Mouse (Mus musculus) lung, embryonic 14.5 days (tissue): Measurements from ENCODE around the gene Farp2. TPM values are rescaled to one million over a fixed set of nuclear protein-coding genes. Genes with fewer than 3 reads are reported as not detected.

Source experiments
- ATAC-seq: fragments of 200-750 bp; cut with Nextera tagmentation; 2 replicates; pipeline ENCODE4 v1.8.0; 2017; ENCODE audit warnings: mild to moderate bottlenecking, moderate TSS enrichment, moderate library complexity; ENCODE audit not compliant: insufficient read depth
- DNase-seq: peaks from one replicate; pipeline ENCODE4 v3.0.0-alpha.2; 2015
- H3K27ac ChIP-seq: fragments of 300-500 bp; sonication (generic); 2 replicates; pipeline ENCODE4 v1.5.1; 2014; ENCODE audit warnings: low read depth, mild to moderate bottlenecking, moderate library complexity
- H3K27me3 ChIP-seq: fragments of 300-500 bp; sonication (generic); 2 replicates; pipeline ENCODE4 v1.6.1; 2014; ENCODE audit warnings: low read length, control low read depth; ENCODE audit not compliant: insufficient read depth
- H3K36me3 ChIP-seq: fragments of 300-500 bp; sonication (generic); 2 replicates; pipeline ENCODE4 v1.6.1; 2014; ENCODE audit warnings: control low read depth; ENCODE audit not compliant: insufficient read depth
- H3K4me1 ChIP-seq: fragments of 300-500 bp; sonication (generic); 2 replicates; pipeline ENCODE4 v1.6.1; 2014; ENCODE audit warnings: antibody characterized with exemption, control low read depth; ENCODE audit not compliant: insufficient read depth
- H3K4me2 ChIP-seq: fragments of 300-500 bp; sonication (generic); 2 replicates; pipeline ENCODE4 v1.6.1; 2014; ENCODE audit warnings: mild to moderate bottlenecking
- H3K4me3 ChIP-seq: fragments of 300-500 bp; sonication (generic); 2 replicates; pipeline ENCODE4 v1.5.1; 2014; ENCODE audit warnings: low read depth, low read length
- H3K9ac ChIP-seq: fragments of 300-500 bp; sonication (generic); 2 replicates; pipeline ENCODE4 v1.6.1; 2014
- H3K9me3 ChIP-seq: fragments of 300-500 bp; sonication (generic); 2 replicates; pipeline ENCODE4 v1.6.1; 2016; ENCODE audit warnings: low read depth, low read length, control low read depth
- CTCF ChIP-seq: IDR thresholded peaks from 2 replicates; pipeline ENCODE4 v1.5.1; 2016; ENCODE audit warnings: antibody characterized with exemption, low read depth
- WGBS: fragments of 180-500 bp; shearing (Covaris S2); extraction: QIAGEN DNeasy Blood & Tissue Kit; methylation state at CpG from one replicate; pipeline ENCODE4 v1.1.7; 2014; 5-methylcytosine and 5-hydroxymethylcytosine counted together
- polyA plus RNA-seq: library from polyadenylated mRNA; unstranded; fragments of >200 nt; fragmentation: Nextera tagmentation; extraction: Ambion mirVana; gene quantifications from 2 replicates; pipeline ENCODE4 v1.2.1, GENCODE M21; 2014

The Farp2 gene
- polyA plus RNA-seq, 1 experiment from 2014 or later: 6.8 TPM

GRCm38 (mm10) chr1:93581545-93581944, 69.7 kb downstream of the Farp2 start:
- Histone ChIP-seq H3K9me3 (no peaks in the 10 kb centered on the region), H3K4me3 (no peak overlapping the region), H3K27me3 (no peaks in the 10 kb centered on the region), H3K36me3 (peaks cover 25% of the 10 kb centered on the region; the same call in 1 of the 2 replicates), H3K4me1 (no peaks in the 10 kb centered on the region), H3K4me2 (no peak overlapping the region), H3K9ac (no peak overlapping the region), H3K27ac (no peak overlapping the region)
- 92% methylated on average over 7 of the region's 7 CpGs for WGBS
- DNase-seq: no peak
- no peak for TF ChIP-seq CTCF
- no peak for ATAC-seq

- no peak overlapping the region for H3K27ac ChIP-seq
- H3K4me1 ChIP-seq: no peaks in the 10 kb centered on the region
- ATAC-seq: no peak
- no peak overlapping the region for H3K4me3 ChIP-seq
- H3K36me3 ChIP-seq: 0 out of 2 replicates have a peak, but pooled peaks cover 2% of the 10 kb centered on the region
- TF ChIP-seq CTCF: no peak
- 72% methylated on average over 3 of the region's 3 CpGs for WGBS
- no peak for DNase-seq
- no peaks in the 10 kb centered on the region for H3K27me3 ChIP-seq
- H3K9ac ChIP-seq: no peak overlapping the region
- no peaks in the 10 kb centered on the region; the same call in 1 of the 2 replicates for H3K9me3 ChIP-seq
- no peak overlapping the region for H3K4me2 ChIP-seq
Observed at GRCm38 (mm10) chr1:93588346-93588745, 76.5 kb downstream of the Farp2 start.

GRCm38 (mm10) chr1:93593960-93594359, 82.1 kb downstream of the Farp2 start:
- DNase-seq: no peak
- Histone ChIP-seq H3K27ac (no peak overlapping the region), H3K9me3 (no peaks in the 10 kb centered on the region; the same call in 1 of the 2 replicates), H3K4me3 (no peak overlapping the region), H3K4me2 (no peak overlapping the region), H3K36me3 (no peaks in the 10 kb centered on the region), H3K27me3 (no peaks in the 10 kb centered on the region), H3K9ac (no peak overlapping the region), H3K4me1 (no peaks in the 10 kb centered on the region)
- ATAC-seq: no peak
- no peak for TF ChIP-seq CTCF

GRCm38 (mm10) chr1:93595916-93596315, 84.0 kb downstream of the Farp2 start:
- WGBS: 81% methylated on average over 6 of the region's 6 CpGs
- Histone ChIP-seq H3K4me3 (no peak overlapping the region), H3K9ac (no peak overlapping the region), H3K4me2 (no peak overlapping the region), H3K9me3 (no peaks in the 10 kb centered on the region; the same call in 1 of the 2 replicates), H3K27me3 (no peaks in the 10 kb centered on the region), H3K36me3 (no peaks in the 10 kb centered on the region), H3K27ac (no peak overlapping the region), H3K4me1 (no peaks in the 10 kb centered on the region)
- DNase-seq (no peak), ATAC-seq (no peak)
- TF ChIP-seq CTCF: no peak

- H3K27me3 ChIP-seq: no peaks in the 10 kb centered on the region
- H3K4me1 ChIP-seq: no peaks in the 10 kb centered on the region
- H3K4me2 ChIP-seq: no peak overlapping the region
- 74% methylated on average over 4 of the region's 4 CpGs for WGBS
- TF ChIP-seq CTCF: no peak
- no peak overlapping the region for H3K27ac ChIP-seq
- no peak overlapping the region for H3K4me3 ChIP-seq
- ATAC-seq: no peak
- no peak for DNase-seq
- H3K9ac ChIP-seq: no peak overlapping the region
- H3K9me3 ChIP-seq: no peaks in the 10 kb centered on the region
- no peaks in the 10 kb centered on the region for H3K36me3 ChIP-seq
Observed at GRCm38 (mm10) chr1:93602911-93603310, 91.0 kb downstream of the Farp2 start.

- DNase-seq (no peak), ATAC-seq (no peak)
- 92% methylated on average over 12 of the region's 12 CpGs for WGBS
- Histone ChIP-seq H3K4me3 (no peak overlapping the region), H3K9ac (no peak overlapping the region), H3K36me3 (no peaks in the 10 kb centered on the region), H3K4me2 (no peak overlapping the region), H3K27ac (no peak overlapping the region), H3K4me1 (no peaks in the 10 kb centered on the region), H3K9me3 (no peaks in the 10 kb centered on the region), H3K27me3 (no peaks in the 10 kb centered on the region)
- TF ChIP-seq CTCF: no peak
Observed at GRCm38 (mm10) chr1:93603921-93604320, 92.0 kb downstream of the Farp2 start.

GRCm38 (mm10) chr1:93607090-93608083, 95.5 kb downstream of the Farp2 start:
- Histone ChIP-seq H3K36me3 (no peaks in the 10 kb centered on the region), H3K9me3 (no peaks in the 10 kb centered on the region), H3K4me2 (no peak overlapping the region), H3K9ac (no peak overlapping the region), H3K4me1 (no peaks in the 10 kb centered on the region), H3K27me3 (no peaks in the 10 kb centered on the region), H3K4me3 (no peak overlapping the region), H3K27ac (no peak overlapping the region)
- WGBS: 76% methylated on average over 14 of the region's 14 CpGs
- ATAC-seq (no peak), DNase-seq (no peak)
- TF ChIP-seq CTCF: no peak
